Mouse (Mus musculus) neutrophil, adult 5-6 weeks (primary cell): ENCODE data around the gene Gpatch3. TPM values are rescaled to one million over a fixed set of nuclear protein-coding genes. Genes with fewer than 3 reads are reported as not detected.

ENCODE experiments used
- ATAC-seq: fragments of 151-379, 151-347 bp; 2 replicates; pipeline ENCODE4 v1.8.0; 2017; ENCODE audit warnings: mild to moderate bottlenecking, moderate TSS enrichment; ENCODE audit not compliant: insufficient number of reproducible peaks, poor library complexity, low FRiP score, severe bottlenecking; ENCODE audit errors: extremely low read depth
- total RNA-seq: library from RNA; stranded (forward); fragments of 200-1000 nt; gene quantifications from 2 replicates; pipeline ENCODE4 v1.2.3, GENCODE M21; 2017

The Gpatch3 gene
- 26.7 and 37.9 TPM in 2 replicates for total RNA-seq

GRCm38 (mm10) chr4:133574070-133574842, at the start of gene Gpatch3:
TSS of gene Gpatch3 (plus strand) at chr4:133574745.
- ATAC-seq, result peak; percentile 86

- no peak for ATAC-seq
These were observed 46.8 kb upstream of the Gpatch3 start for GRCm38 (mm10) chr4:133527788-133528187.

- no peak for ATAC-seq
These were observed 41.8 kb upstream of the Gpatch3 start for GRCm38 (mm10) chr4:133532777-133533176.

- no peak for ATAC-seq
These were observed 38.5 kb upstream of the Gpatch3 start for GRCm38 (mm10) chr4:133536081-133536480.

- ATAC-seq, result no peak
These were observed 37.9 kb upstream of the Gpatch3 start for GRCm38 (mm10) chr4:133536652-133537051.

GRCm38 (mm10) chr4:133545272-133546231, 29.0 kb upstream of the Gpatch3 start, which contains the start of gene Nudc:
TSS of gene Nudc (minus strand) at chr4:133545996.
- ATAC-seq, result peak; percentile 97

- ATAC-seq, result no peak
These were observed 22.5 kb upstream of the Gpatch3 start for GRCm38 (mm10) chr4:133552029-133552428.

- ATAC-seq, result no peak
These were observed 21.6 kb upstream of the Gpatch3 start, which contains the start of gene Nr0b2 for GRCm38 (mm10) chr4:133552768-133553447. TSS of gene Nr0b2 (plus strand) at chr4:133553376.

GRCm38 (mm10) chr4:133553448-133554330, 20.9 kb upstream of the Gpatch3 start:
- no peak for ATAC-seq

GRCm38 (mm10) chr4:133557041-133557717, 17.4 kb upstream of the Gpatch3 start:
- no peak for ATAC-seq

GRCm38 (mm10) chr4:133559846-133560245, 14.7 kb upstream of the Gpatch3 start:
- no peak for ATAC-seq

GRCm38 (mm10) chr4:133561622-133562021, 12.9 kb upstream of the Gpatch3 start:
- no peak for ATAC-seq

GRCm38 (mm10) chr4:133563123-133563571, 11.4 kb upstream of the Gpatch3 start:
- no peak for ATAC-seq

GRCm38 (mm10) chr4:133567251-133567650, 7.3 kb upstream of the Gpatch3 start:
- ATAC-seq, result no peak

GRCm38 (mm10) chr4:133569291-133570065, 5.1 kb upstream of the Gpatch3 start:
- ATAC-seq, result no peak

- no peak for ATAC-seq
These were observed 4.5 kb upstream of the Gpatch3 start for GRCm38 (mm10) chr4:133570066-133570466.

- ATAC-seq, result no peak
These were observed 278 bp downstream of the Gpatch3 start for GRCm38 (mm10) chr4:133574843-133575202.
